Mouse (Mus musculus) mouse trophoblast stem cell (cell line): ENCODE results near the gene Lztfl1.
"Not testable (repeated sequence)": the region's sequence is repeated elsewhere in the genome, so short reads cannot be mapped to it uniquely, and the experiment has no call there.

ENCODE experiments used
- in situ Hi-C, 2 experiments: fragments of 300-500 bp; cut with MseI, MboI; formaldehyde crosslinking; loops; 2 replicates in 1 of 2; 3 replicates in 1 of 2; pipeline ENCODE4 v1.15.1; 2025

The Lztfl1 gene

DNA sequence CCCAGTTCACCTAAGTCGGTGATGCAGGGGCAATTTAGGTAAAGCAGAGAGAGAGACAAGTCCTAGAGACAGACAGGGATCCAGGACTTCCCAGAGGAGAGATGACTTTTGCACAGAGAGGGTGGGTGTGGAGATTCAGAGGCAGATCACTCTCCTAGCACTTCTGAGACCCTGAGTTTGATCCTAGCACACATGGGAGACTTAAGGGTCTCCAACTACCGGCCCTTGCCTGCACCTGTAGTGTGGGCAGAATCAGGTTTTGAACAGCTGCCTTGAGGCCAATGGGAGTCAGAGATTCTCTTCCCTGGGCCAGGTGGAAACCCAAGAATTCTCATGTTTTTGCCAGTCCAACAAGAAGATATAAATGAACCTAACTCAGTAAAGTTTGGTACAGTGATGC is 38.3 kb downstream of the Lztfl1 start:
- in situ Hi-C loops = no loop called here

DNA sequence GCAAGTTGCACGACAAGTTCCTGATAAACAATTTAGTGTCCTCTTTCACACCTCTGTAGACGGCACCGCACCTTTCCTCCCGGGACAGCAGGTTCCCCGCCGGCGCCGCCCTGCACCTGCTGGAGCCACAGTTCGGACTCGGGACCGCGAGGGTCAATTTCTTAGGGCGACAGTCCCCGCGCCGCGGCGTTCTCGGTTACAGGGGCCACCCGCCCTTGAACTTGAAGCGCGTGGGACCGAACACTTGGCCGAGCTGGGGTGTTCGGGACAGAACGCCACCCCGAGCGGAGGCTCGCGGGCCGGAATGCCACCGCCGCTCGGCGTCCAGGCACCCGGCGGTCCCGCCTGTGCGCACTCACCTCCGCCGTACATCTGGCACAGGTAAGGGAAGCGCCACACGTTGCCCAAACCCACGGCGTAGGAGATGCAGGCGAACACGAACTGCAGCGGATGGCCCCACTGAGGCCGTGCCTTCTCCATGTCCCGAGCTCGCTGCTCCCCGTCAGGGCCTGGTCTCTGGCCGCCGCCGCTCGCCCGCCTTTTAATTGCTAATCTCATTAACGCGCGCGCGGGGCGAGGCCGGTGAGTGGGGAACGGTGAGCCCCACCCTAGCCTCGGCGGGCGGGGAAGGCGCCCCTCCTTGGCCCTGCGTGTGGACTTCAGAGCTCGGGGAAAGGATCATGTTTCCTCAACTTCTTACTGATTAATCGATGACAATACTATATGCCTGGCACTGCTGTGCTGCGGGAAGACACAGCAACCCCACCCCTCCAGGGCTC is 39.0 kb downstream of the Lztfl1 start, which contains the start of the genes Ccr9 and Slc6a20a:
Gene Ccr9, plus strand, starts transcription at position 113 of the 779 bp plus-strand sequence.
Gene Slc6a20a, minus strand, starts transcription at position 559 of the 779 bp plus-strand sequence.
- in situ Hi-C loops = no loop called here

GRCm38 (mm10) chr9:123665645-123666044 is 51.9 kb downstream of the Lztfl1 start:
- in situ Hi-C loops = no loop called here

GRCm38 (mm10) chr9:123659986-123660676 is 57.4 kb downstream of the Lztfl1 start:
- in situ Hi-C loops = not testable (repeated sequence)

DNA sequence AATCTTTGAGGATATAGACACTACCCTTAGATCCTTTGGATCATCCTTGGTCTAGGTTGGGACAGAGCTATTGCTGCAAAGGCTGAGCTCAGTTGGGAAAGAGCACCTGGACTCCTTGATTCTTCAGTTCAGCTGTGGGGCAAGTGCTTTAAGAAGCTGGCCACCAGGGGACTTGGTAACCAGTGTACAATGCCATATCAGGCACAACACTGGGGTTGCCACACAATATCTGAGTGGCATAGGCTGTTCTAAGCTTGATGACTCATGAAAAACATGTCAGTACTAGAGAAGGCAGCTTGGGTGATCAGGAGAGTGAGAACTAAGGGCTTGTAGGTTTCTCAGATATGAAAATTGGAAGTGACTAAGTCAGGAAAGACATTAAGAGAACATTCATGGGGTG is 58.5 kb downstream of the Lztfl1 start:
- in situ Hi-C loops = no loop called here

DNA sequence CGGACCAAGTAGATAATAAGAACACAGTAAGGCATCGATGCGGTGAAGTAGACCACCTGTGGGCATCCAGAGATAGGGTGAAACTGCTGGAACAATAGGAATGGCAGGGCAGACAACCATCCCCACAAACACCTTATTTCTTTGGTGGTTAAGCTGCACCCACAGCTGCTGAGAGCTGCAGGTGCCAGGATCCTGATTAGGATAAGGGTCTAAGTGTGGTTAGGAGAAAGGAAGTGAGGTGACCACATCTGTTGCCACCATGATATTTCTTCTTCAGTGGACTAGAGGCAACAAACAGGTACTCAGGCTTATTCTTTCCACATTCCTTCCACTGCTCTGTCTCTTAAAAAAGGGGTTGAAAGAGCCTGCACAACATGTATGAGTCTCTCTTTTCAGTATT is 60.0 kb downstream of the Lztfl1 start:
- in situ Hi-C loops = no loop called here

- in situ Hi-C loops = no loop called here
Observed at GRCm38 (mm10) chr9:123651369-123651768, 66.1 kb downstream of the Lztfl1 start.

GRCm38 (mm10) chr9:123649785-123650511 is 67.5 kb downstream of the Lztfl1 start:
- in situ Hi-C loops = no loop called here
